Mouse (Mus musculus) B cell, adult 2 months (primary cell): ENCODE data around the gene Xxylt1.

ENCODE experiments used
- DNase-seq, 2 experiments: peaks; one replicate each; pipeline ENCODE4 v3.0.0; 2022

Gene Xxylt1

GRCm38 (mm10) chr16:30984826-30985545 is 96.2 kb downstream of the Xxylt1 start:
- no peak for DNase-seq

GRCm38 (mm10) chr16:30984101-30984500 is 97.1 kb downstream of the Xxylt1 start:
- DNase-seq: no peak

GRCm38 (mm10) chr16:30983699-30984098 is 97.5 kb downstream of the Xxylt1 start:
- DNase-seq: no peak

- DNase-seq: no peak
These were observed 98.0 kb downstream of the Xxylt1 start for GRCm38 (mm10) chr16:30983281-30983680.

- no peak for DNase-seq
These were observed 99.9 kb downstream of the Xxylt1 start for GRCm38 (mm10) chr16:30981345-30981744.

- DNase-seq: no peak
These were observed 101.3 kb downstream of the Xxylt1 start for GRCm38 (mm10) chr16:30979905-30980304.

GRCm38 (mm10) chr16:30977728-30978127 is 103.5 kb downstream of the Xxylt1 start:
- no peak for DNase-seq

DNA sequence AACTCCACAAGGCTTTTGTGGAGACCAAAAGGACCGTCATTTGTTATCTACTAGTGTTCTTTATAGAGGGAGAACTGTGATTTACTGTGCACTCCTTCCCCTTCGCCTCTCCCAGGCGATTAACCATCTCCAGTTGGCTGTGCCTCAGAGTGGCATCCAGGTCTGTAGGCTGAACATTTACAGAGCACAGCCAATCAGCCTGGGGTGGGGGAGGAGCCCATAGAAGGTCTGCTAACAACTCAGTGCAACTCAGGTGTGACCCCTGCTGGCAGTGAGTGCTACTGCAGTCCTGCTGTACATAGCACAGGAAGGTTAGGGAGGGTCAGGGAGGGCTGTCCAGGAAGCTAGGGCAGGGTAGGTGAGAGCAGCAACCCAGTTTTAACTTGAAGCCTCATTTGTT is 104.0 kb downstream of the Xxylt1 start:
- peak; percentile 94 to 95 for DNase-seq

- peak; percentile 48 for DNase-seq
These were observed 106.7 kb downstream of the Xxylt1 start for GRCm38 (mm10) chr16:30974549-30974948.

GRCm38 (mm10) chr16:30973416-30973815 is 107.8 kb downstream of the Xxylt1 start:
- DNase-seq: no peak

- peak; percentile 55 to 60 for DNase-seq
These were observed 109.2 kb downstream of the Xxylt1 start for GRCm38 (mm10) chr16:30971950-30972541.

DNA sequence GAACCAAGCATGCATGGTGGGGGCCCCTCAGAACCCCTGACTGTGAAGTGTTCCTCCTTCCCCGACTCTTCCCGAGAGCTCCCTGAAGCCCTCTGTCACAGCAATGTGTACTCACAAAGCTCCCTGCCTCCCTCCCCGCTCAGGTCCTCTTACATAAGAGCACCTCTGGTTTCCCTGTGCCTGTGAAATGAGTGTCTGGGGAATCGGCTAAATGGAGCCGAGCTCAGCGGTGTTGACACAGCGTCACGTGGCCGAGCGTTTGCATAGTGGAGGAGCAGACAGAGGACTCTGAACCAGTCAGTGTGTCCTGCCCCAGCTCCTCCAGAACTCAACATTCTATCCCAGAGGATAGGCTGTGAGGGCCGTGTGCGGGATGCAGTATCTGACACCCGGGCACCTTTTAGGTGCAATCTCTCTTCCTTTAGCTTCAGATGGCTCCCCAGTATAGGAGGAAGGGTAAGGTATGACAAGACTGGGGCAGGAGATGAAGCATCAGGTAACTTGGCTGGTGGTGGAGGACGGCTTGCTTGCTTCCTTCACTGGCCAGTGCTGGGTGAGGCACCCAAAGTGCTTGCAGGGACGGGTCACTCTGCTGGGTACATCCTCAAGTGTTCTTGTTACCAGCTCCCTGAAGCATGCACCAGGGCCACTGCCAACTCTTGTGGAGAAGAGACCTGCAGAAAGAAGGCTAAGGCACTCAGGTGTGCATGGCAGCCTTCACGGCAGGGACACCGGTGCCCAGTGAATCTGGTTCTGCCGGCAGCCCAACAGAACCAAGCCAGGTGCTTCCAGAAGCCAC is 111.8 kb downstream of the Xxylt1 start:
- DNase-seq: no peak

- DNase-seq: no peak
These were observed 112.7 kb downstream of the Xxylt1 start for GRCm38 (mm10) chr16:30968402-30969151.

GRCm38 (mm10) chr16:30966684-30967083 is 114.5 kb downstream of the Xxylt1 start:
- DNase-seq: no peak

- DNase-seq: no peak
These were observed 116.3 kb downstream of the Xxylt1 start for GRCm38 (mm10) chr16:30964891-30965290.

GRCm38 (mm10) chr16:30964411-30964810 is 116.8 kb downstream of the Xxylt1 start:
- DNase-seq: no peak

- no peak for DNase-seq
These were observed 118.7 kb downstream of the Xxylt1 start for GRCm38 (mm10) chr16:30962515-30962914.

DNA sequence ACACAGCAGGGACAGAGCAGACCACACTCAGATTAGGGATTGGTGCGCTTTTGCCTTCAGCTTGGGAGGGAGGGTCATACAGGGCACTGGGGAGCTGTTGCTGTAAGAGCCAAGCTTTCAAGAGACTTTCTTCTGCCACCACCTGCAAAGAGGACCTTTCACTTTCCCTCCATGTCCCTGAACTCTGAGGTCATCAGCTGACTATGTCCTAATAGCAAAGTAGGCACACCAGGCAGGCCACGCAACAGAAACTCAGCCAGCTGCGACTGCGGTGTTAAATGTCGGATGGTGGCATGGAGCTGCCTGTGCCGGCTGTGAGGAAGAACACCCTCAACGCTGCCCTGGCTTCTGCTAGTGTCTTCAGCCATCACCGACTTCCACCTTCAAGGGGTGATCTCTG is 120.1 kb downstream of the Xxylt1 start:
- no peak for DNase-seq

DNA sequence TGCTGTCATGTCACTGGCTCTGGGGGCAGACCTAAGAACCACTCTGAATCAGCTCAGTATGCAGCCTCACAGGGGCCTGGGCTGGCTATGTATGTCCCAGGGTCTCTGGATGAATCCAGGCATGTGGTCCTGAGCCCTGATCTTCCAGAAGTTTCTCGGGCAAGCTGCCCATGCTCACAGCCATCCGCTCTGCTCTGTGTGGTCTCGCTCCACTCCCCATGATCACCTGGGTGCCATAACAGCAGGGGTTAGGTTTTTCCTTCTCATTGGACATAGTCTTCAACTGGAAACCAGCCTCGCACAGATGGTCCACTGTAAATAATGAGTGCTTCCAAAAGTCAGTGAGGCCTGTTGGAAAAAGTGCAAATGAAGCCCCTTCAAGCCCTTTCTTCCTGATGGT is 121.0 kb downstream of the Xxylt1 start:
- DNase-seq: no peak

- DNase-seq: no peak
These were observed 121.5 kb downstream of the Xxylt1 start for GRCm38 (mm10) chr16:30959692-30960091.

GRCm38 (mm10) chr16:30956141-30956540 is 125.1 kb downstream of the Xxylt1 start:
- DNase-seq: no peak

GRCm38 (mm10) chr16:30948636-30949035 is 132.6 kb downstream of the Xxylt1 start:
- DNase-seq: no peak

GRCm38 (mm10) chr16:30948216-30948615 is 133.0 kb downstream of the Xxylt1 start:
- DNase-seq: no peak
